Mouse (Mus musculus) stomach, postnatal 0 days (tissue): ENCODE results near the gene Ppm1f. TPM values are rescaled to one million over a fixed set of nuclear protein-coding genes. Genes with fewer than 3 reads are reported as not detected.

Experiments used
- ATAC-seq: fragments of 200-750 bp; cut with Nextera tagmentation; 2 replicates; pipeline ENCODE4 v1.8.0; 2017; ENCODE audit not compliant: low FRiP score, low TSS enrichment
- DNase-seq: peaks from one replicate; pipeline ENCODE4 v3.0.0-alpha.2; 2016; ENCODE audit warnings: low spot score
- H3K27ac ChIP-seq: fragments of 300-500 bp; sonication (generic); replicated peaks from 2 replicates; pipeline ENCODE4 v1.5.1; 2014; ENCODE audit warnings: mild to moderate bottlenecking, control low read depth
- H3K27me3 ChIP-seq: fragments of 300-500 bp; sonication (generic); 2 replicates; pipeline ENCODE4 v1.6.1; 2014; ENCODE audit warnings: low read length; ENCODE audit not compliant: control insufficient read depth, insufficient read depth
- H3K36me3 ChIP-seq: fragments of 300-500 bp; sonication (generic); 2 replicates; pipeline ENCODE4 v1.6.1; 2014; ENCODE audit warnings: low read length, mixed read lengths; ENCODE audit not compliant: control insufficient read depth, insufficient read depth
- H3K4me1 ChIP-seq: fragments of 300-500 bp; sonication (generic); replicated peaks from 2 replicates; pipeline ENCODE4 v1.6.1; 2014; ENCODE audit warnings: antibody characterized with exemption; ENCODE audit not compliant: control insufficient read depth, insufficient read depth
- H3K4me2 ChIP-seq: fragments of 300-500 bp; sonication (generic); replicated peaks from 2 replicates; pipeline ENCODE4 v1.6.1; 2014; ENCODE audit warnings: low read depth, mild to moderate bottlenecking, control low read depth, moderate library complexity
- H3K4me3 ChIP-seq: fragments of 300-500 bp; sonication (generic); 2 replicates; pipeline ENCODE4 v1.5.1; 2014; ENCODE audit warnings: low read depth, low read length, control low read depth
- H3K9ac ChIP-seq: fragments of 300-500 bp; sonication (generic); 2 replicates; pipeline ENCODE4 v1.6.1; 2014; ENCODE audit warnings: mild to moderate bottlenecking, low read length, control low read depth, mixed read lengths
- H3K9me3 ChIP-seq: fragments of 300-500 bp; sonication (generic); 2 replicates; pipeline ENCODE4 v1.6.1; 2016; ENCODE audit warnings: low read length; ENCODE audit not compliant: control insufficient read depth
- CTCF ChIP-seq: IDR thresholded peaks from 2 replicates; pipeline ENCODE4 v1.5.1; 2016; ENCODE audit warnings: antibody characterized with exemption, low read depth, mild to moderate bottlenecking, moderate library complexity
- EP300 ChIP-seq: optimal IDR thresholded peaks from 2 replicates; pipeline ENCODE3; 2016; ENCODE audit warnings: antibody characterized with exemption
- WGBS: fragments of 180-500 bp; shearing (Covaris S2); extraction: QIAGEN DNeasy Blood & Tissue Kit; methylation state at CpG from one replicate; pipeline ENCODE4 v1.1.7; 2014; 5-methylcytosine and 5-hydroxymethylcytosine counted together
- polyA plus RNA-seq: library from polyadenylated mRNA; unstranded; fragments of >200 nt; fragmentation: Nextera tagmentation; extraction: Ambion mirVana; gene quantifications from 2 replicates; pipeline ENCODE4 v1.2.1, GENCODE M21; 2015

Gene Ppm1f
- polyA plus RNA-seq, 1 experiment from 2014 or later: 5.5 TPM

DNA sequence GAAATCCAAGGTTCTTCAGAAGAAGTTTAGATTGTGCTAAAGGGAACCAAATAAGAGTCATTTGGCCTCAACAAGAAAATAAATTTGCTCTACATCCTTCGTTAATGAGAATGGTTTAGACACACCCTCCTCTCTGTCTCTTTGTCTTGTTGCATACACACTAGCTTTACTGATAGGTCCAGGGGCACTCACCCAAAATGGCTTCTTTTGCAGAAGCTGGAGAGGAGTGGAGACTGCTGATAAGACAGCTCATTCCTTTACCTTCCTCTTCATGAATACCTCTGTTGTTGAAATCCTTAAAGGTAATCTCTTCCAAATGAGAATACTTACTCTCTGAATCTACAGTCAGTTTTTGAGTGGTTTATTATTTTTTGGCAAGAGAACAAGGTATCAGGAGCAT lies 68.9 kb downstream of the Ppm1f start:
- WGBS: 47% methylated on average over 1 of the region's 1 CpGs
- Histone ChIP-seq H3K36me3 (no peaks in the 10 kb centered on the region), H3K4me1 (no peaks in the 10 kb centered on the region), H3K27ac (no peak overlapping the region), H3K4me3 (no peak overlapping the region), H3K27me3 (no peaks in the 10 kb centered on the region), H3K9me3 (no peaks in the 10 kb centered on the region), H3K9ac (no peak overlapping the region), H3K4me2 (no peak overlapping the region)
- no peak for DNase-seq
- no peak for ATAC-seq
- no peak for TF ChIP-seq EP300
- no peak for TF ChIP-seq CTCF

GRCm38 (mm10) chr16:16966290-16966689 lies 70.0 kb downstream of the Ppm1f start:
- H3K4me2 ChIP-seq: no peak overlapping the region
- DNase-seq: no peak
- no peak for TF ChIP-seq EP300
- no peaks in the 10 kb centered on the region for H3K4me1 ChIP-seq
- H3K9ac ChIP-seq: no peak overlapping the region
- H3K4me3 ChIP-seq: no peak overlapping the region
- no peaks in the 10 kb centered on the region for H3K36me3 ChIP-seq
- no peaks in the 10 kb centered on the region for H3K27me3 ChIP-seq
- H3K9me3 ChIP-seq: no peaks in the 10 kb centered on the region
- H3K27ac ChIP-seq: no peak overlapping the region
- ATAC-seq: no peak

Other genes with a start within 250 kb of the Ppm1f start
- not detected in 2 replicates for gene Olfr19, start 220.1 kb upstream of the Ppm1f start, polyA plus RNA-seq
- 0.17 and 0.45 TPM in 2 replicates for gene Spag6l, start 67.0 kb upstream of the Ppm1f start, polyA plus RNA-seq
- gene Igll1, start 32.5 kb upstream of the Ppm1f start, polyA plus RNA-seq: 0.19 TPM in 1 of 2 replicates, not detected in the other
- gene Top3b, start 25.7 kb upstream of the Ppm1f start, polyA plus RNA-seq: 29.4 and 33.6 TPM in 2 replicates
- 0.91 and 1.1 TPM in 2 replicates for gene Vpreb1, start 25.6 kb upstream of the Ppm1f start, polyA plus RNA-seq
- gene Mapk1, start 86.9 kb downstream of the Ppm1f start, polyA plus RNA-seq: 92.7 and 93.2 TPM in 2 replicates
- 5.9 and 6.2 TPM in 2 replicates for gene Ypel1, start 173.2 kb downstream of the Ppm1f start, polyA plus RNA-seq
- 61.5 and 72.4 TPM in 2 replicates for gene Ppil2, start 214.8 kb downstream of the Ppm1f start, polyA plus RNA-seq
- gene 2610318N02Rik, start 228.7 kb downstream of the Ppm1f start, polyA plus RNA-seq: 3.5 and 4.4 TPM in 2 replicates
- gene Sdf2l1, start 235.9 kb downstream of the Ppm1f start, polyA plus RNA-seq: 170 and 176 TPM in 2 replicates
- 19.8 and 21.3 TPM in 2 replicates for gene Ydjc, start 248.2 kb downstream of the Ppm1f start, polyA plus RNA-seq